Mouse (Mus musculus): Measurements from ENCODE around the gene Prdm16.

The Prdm16 gene

DNA sequence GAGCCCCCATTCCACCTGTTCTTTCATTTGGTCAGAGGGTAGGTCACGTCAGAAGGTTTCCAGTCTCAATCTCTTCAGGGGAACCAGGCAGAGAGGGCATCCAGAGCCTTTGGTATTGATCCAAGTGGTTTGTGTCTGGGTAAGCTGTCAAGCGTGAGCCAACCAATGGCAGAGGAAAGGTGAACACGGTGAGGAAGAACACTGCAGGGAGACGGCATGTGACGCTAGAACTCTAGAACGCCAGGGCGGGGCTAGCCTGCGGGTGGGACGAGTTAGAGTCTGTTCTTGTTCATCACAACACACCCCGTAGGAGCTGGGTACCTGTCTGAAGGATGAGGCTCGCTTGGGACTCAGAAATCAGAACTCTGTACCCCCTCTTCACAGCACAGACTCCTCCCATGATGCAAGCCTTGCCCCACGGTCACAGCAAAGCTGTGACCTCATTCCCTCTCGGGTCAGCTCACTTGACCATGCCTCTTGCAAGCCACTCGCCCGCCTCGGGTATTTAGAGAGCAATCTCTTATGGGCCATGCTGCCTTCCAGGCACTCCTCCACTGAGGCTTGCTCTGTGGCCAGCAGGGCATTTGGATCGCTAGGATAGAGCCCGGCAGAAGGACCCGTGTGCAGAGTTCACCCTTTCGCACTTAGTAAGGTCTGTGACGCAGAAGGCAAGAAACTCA lies 89.4 kb downstream of the Prdm16 start:
- ChIA-PET POLR2A (interaction anchor here in 2 of 4 experiments (0.6 to 1.1 kb wide), 2 partner anchors 38 to 50 kb away, joined by 3 to 4 read pairs; no protein-coding TSS in a partner anchor), CTCF (no interaction called here)

DNA sequence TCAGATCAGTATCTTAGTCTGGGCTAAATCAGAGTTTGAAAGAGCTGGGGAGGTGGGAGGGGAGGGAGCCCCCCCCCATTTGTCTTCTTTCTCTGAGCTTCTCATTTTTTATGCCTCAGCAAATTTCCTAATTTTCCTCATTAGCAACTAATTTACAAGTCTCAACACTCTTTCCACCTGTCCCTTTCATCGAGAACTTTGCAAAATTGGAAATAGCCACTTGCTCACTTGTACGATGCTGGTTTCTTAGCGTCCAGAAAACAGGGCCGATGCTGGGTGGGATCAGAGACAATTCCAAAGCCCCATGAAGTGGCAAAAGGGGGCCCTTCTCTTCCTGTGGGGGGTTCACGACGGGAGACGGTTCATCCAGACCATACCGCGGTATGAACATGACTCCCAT lies 91.4 kb downstream of the Prdm16 start:
- ChIA-PET POLR2A (interaction anchor here in 1 of 4 experiments (0.7 to 1.1 kb wide), 2 partner anchors 29 to 48 kb away, joined by 3 to 4 read pairs; no protein-coding TSS in a partner anchor), CTCF (interaction anchor here in 1 of 4 experiments (0.6 kb wide), 1 partner anchor 234 kb away, joined by 7 read pairs; no protein-coding TSS in a partner anchor)

DNA sequence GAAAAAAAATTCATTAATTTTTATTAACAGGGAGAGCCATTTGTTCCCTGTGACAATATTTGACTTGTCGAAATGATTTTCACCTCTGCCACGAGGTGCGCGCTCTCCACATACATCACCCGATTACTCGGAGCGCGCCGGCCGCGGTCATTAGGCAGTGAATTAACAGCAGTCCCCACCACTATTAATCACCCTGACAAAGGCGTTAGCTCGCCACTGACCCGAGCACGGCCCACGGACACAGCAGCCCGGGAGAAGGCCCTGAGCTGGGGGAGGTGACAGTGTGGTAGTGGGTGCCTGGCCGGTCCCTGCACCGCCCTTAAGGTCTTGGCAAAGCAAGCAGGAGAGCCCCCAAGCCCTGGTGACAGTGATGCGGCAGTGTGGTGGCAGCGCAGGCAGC lies 92.8 kb downstream of the Prdm16 start:
- POLR2A ChIA-PET = interaction anchor here in 1 of 4 experiments (0.6 to 0.7 kb wide), 3 partner anchors 14 to 241 kb away, joined by 4 to 5 read pairs (median 4); no protein-coding TSS in a partner anchor
- CTCF ChIA-PET = interaction anchor here in 1 of 4 experiments (0.6 kb wide), 1 partner anchor 43 kb away, joined by 3 read pairs; no protein-coding TSS in a partner anchor

DNA sequence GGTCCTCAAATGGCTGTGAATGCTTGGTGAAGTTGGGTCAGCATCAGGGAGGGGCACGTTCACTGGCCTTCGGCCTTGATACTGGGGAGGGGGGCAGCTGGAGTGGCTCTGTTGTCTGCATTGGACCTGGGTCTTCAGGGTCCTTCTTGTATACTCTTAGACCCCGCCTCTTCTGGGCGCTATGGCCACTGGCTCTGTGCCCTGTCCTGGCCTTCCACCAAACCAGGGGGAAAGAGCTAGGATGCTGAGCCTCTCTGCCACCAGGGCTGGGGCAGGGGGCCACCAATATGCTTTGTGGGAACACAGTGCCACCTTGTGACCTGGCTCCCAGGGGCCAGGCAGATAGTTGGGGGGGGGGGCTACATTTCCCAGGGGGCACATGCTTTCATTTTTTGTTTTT lies 93.5 kb downstream of the Prdm16 start:
- ChIA-PET POLR2A (interaction anchor here in 1 of 4 experiments (0.6 to 0.7 kb wide), 3 partner anchors 13 to 242 kb away, joined by 4 to 5 read pairs (median 4); no protein-coding TSS in a partner anchor), CTCF (interaction anchor here in 1 of 4 experiments (0.6 kb wide), 3 partner anchors 19 to 734 kb away, joined by 3 to 6 read pairs (median 3); no protein-coding TSS in a partner anchor)

DNA sequence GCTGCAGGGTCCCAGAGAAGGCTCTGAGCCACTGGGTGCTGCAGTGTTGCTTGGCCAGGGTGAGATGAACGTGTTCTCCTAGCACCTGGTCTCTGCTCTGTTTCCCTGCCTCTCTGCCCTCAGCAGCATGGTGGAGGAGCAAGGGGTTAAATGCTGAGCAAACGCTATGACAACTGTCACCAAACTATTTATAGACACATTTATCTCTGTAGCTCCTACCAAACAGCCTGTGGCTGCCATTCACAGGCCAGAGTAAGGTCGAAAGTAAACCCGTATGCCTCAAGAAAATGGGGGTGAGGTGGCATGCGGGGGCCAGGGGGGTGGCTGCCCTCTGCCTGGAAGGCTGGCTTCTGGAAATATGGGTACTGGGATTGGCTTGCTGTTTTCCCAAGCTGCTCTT lies 94.1 kb downstream of the Prdm16 start:
- POLR2A ChIA-PET = interaction anchor here in 1 of 4 experiments (1.0 to 1.1 kb wide), 2 partner anchors 17 to 18 kb away, joined by 3 read pairs; no protein-coding TSS in a partner anchor
- CTCF ChIA-PET = no interaction called here

DNA sequence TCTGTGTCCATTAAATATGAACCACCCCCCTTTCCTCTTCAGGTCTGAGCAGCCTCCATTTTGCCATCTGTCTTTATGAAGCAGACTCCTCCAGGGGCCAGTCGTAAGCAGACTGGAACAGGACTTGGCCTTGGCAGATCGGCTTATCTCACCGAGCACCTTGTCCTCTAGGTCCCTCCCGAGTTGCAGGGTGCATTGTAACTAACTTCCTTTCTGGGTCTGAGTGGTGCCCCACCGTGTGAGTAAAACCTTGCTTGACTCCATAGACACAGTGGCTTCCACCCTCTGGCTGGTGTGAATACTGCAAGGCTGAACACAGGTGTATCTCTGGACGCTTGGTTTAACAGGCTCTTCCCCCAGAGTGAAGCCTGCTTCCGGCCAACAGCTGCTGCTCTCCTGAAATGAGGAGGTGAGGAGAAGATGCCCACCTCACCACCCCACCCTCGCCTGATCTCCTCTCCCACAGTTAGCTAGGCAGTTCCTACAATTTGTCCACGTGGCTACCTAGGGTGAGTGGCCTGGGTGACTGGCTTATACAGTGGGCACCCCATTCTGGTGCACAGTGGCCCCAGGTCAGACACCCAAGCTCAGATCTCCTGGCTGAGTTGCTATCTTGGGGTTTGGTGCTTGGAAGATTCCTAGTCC lies 94.9 kb downstream of the Prdm16 start:
- ChIA-PET CTCF (interaction anchor here in 1 of 4 experiments (0.6 kb wide), 1 partner anchor 60 kb away, joined by 3 read pairs; no protein-coding TSS in a partner anchor), POLR2A (interaction anchor here in 1 of 4 experiments (1.0 to 1.1 kb wide), 2 partner anchors 16 to 19 kb away, joined by 3 read pairs; no protein-coding TSS in a partner anchor)

DNA sequence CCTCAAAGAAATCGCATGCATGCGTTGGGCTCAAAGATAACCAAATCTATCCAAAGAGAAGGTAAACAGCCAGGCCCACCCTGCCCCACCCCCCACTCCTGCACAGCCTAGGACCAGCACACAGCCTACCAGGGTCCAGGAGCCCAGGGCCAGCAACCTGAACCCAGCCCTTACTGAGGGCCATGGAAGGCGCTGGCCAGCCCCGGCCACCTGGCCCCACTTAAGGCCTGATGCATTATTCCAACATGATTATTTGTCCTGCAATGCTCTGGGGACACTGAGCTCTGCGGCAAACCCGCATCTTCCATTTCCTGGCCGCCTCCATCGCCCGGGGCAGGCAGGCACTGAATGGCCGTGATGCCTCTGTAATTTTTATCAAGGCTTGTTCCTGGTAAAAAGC lies 96.0 kb downstream of the Prdm16 start:
- POLR2A ChIA-PET = interaction anchor here in 1 of 4 experiments (0.6 kb wide), 1 partner anchor 72 kb away, joined by 3 read pairs; no protein-coding TSS in a partner anchor
- CTCF ChIA-PET = interaction anchor here in 1 of 4 experiments (0.6 kb wide), 1 partner anchor 257 kb away, joined by 3 read pairs; no protein-coding TSS in a partner anchor

DNA sequence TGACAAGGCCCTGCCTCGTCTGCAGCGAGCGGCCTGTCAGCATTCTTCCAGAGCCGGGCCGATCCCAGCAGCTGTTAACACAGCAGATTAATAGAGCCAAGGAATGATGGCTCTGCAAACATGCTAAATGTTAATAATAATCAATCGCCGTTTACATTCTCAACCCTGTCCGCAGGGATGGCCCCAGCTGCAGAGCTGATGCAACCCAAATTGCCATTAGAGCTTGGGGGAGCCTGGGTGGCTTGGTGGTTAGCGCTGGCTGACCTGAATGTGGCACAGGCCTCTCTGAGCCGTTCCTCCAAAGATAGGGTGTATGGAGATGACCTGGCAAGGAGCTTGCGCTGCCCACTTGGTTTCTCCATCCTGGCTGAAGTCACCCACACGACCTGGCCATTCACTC lies 97.0 kb downstream of the Prdm16 start:
- ChIA-PET CTCF (interaction anchor here in 1 of 4 experiments (0.6 kb wide), 1 partner anchor 258 kb away, joined by 8 read pairs; no protein-coding TSS in a partner anchor), POLR2A (interaction anchor here in 1 of 4 experiments (1.4 kb wide), 1 partner anchor 30 kb away, joined by 3 read pairs; no protein-coding TSS in a partner anchor)

DNA sequence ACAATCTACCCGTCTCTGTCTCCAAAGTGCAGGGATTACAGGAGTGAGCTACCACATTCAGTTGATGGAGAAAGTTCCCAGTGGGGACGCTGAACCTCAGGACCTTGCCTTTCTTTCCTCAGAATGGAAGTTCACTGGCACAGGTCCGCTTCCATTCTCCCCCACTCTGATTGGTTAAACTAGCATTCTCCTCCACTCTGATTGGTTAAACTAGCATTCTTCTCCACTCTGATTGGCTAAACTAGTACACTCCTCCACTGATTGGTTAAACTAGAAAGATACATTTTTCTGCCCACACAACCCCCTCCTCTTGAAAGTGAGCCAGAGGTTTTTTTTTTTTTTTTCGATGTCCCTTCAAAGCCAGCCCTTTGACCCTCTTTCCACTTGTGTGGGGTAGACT lies 97.9 kb downstream of the Prdm16 start:
- ChIA-PET POLR2A (no interaction called here), CTCF (no interaction called here)

DNA sequence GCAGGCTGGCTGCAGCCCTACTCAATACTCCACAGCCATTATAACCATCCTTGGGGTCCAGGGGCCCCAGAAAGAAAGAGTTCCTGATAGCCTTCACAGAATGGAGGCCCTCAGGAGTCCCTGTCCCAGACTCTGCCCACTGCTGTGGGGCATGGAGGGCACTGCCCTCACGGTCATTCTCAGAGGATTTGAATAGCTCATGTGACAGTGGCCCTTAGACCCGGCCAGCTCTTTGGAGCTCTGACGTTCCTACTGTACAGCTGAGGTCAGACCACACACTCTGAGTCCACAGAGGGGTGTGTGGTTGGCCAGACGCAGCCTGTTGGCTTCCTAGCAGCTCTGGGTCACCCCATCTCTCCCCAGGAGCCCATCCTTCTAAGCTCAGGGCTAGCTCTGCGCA lies 100.6 kb downstream of the Prdm16 start:
- ChIA-PET CTCF (no interaction called here), POLR2A (interaction anchor here in 1 of 4 experiments (0.7 kb wide), 1 partner anchor 70 kb away, joined by 3 read pairs; no protein-coding TSS in a partner anchor)

DNA sequence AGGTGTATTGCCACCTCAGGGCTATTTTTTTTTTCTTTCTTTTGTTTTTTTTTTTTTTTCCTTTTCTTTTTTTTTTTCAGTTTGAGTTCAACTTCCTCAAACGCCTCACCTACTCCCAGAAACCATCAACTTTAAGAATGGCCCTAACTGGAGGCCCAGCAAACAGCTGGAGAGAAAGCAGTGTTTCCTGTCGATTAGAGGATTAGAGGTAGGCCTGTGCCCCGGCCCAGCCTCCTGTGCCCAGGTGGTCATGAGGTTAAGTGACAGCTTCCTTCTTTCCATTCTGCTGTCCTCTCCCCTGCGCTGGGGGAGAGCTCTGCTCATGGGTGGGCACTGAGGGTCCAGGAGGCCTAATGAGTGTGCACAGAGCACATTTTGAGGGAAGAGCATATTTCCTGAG lies 105.3 kb downstream of the Prdm16 start:
- CTCF ChIA-PET = interaction anchor here in 2 of 4 experiments (0.7 to 1.3 kb wide), 4 partner anchors 10 to 368 kb away, joined by 3 to 4 read pairs (median 3); no protein-coding TSS in a partner anchor
- POLR2A ChIA-PET = interaction anchor here in 3 of 4 experiments (0.6 to 0.7 kb wide), 3 partner anchors 86 to 269 kb away, joined by 3 to 6 read pairs (median 4); no protein-coding TSS in a partner anchor

DNA sequence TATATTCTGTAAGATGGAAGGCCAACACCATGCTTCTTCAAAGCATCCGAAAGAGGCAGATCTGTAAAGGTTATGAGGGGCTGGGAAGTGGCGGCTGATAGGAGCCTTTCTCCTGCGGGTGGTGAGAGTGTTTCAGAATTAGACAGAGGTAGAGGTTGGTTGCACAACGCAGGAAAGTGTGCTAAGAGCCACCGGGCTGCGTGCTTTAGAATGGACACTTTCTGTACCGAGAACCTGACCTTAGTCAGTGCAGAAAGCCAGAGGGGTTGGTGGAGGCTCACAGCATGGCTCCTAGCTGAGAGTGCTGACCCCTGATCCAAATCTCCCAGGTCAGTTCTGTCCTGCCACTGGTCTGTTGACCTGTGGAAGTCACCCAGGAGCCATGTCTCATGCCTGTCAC lies 106.3 kb downstream of the Prdm16 start:
- POLR2A ChIA-PET = no interaction called here
- CTCF ChIA-PET = interaction anchor here in 1 of 4 experiments (1.0 kb wide), 1 partner anchor 9 kb away, joined by 3 read pairs; no protein-coding TSS in a partner anchor

DNA sequence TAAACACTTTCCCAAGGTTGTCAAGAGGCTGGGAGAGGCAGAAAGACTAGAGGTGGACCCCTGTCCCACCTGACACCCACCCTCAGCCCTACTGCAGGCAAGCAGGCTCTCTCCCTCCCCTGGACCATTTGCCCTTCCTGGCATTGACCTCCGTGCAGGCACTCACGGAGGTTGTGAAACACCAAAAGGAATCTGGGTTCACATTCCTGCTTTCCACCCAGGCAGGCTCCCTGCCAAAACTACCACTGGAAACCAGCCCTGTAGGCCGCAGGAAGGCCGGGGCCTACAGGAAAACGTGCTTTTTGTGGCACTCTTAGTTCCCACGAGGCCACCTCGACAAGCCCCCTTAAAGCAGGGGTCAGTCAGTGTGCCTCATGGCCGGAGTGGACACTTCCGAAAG lies 109.2 kb downstream of the Prdm16 start:
- POLR2A ChIA-PET = interaction anchor here in 1 of 4 experiments (0.8 kb wide), 1 partner anchor 44 kb away, joined by 3 read pairs; no protein-coding TSS in a partner anchor
- CTCF ChIA-PET = no interaction called here

DNA sequence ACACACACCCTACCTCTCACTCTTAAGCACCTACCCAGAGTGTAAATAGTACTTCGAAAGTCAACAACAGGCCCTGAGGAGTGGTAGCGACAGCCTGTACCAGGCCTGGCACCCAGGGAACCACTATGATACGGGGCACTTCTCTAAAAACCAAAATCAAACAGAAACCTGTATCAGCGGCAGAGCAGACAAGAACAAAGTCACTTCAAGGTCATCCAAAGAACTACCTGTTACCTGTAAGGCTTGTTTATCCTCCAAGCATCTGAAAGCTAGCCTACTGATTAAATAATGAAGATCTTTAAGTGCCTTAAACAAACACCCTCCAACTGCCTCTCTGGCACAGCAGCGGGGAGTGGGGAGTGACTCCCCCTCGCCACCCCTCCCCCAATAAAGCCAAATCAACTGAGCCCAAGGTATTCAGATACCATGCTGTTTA lies 110.3 kb downstream of the Prdm16 start:
- ChIA-PET CTCF (no interaction called here), POLR2A (interaction anchor here in 1 of 4 experiments (1.4 kb wide), 1 partner anchor 16 kb away, joined by 3 read pairs; no protein-coding TSS in a partner anchor)

DNA sequence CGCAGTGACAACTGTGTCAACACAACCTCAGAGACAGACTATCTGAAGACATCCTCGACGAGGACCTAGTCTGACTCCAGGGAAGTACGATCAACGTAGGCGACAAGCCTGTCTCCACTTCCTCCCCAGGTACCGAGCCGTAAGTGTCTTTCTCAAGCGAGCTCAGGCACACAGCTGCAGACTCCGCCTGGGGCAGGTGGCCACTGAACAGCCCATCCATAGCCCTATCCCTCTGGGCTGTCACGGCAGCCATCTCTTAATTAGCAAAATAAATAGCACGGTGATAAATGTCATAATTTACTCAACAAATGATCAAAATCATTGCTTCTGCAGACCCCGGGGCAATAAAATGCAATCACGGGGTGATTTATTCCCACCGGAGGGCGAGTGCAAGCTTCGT lies 112.8 kb downstream of the Prdm16 start:
- POLR2A ChIA-PET = no interaction called here
- CTCF ChIA-PET = interaction anchor here in 1 of 4 experiments (0.6 to 0.8 kb wide), 3 partner anchors 19 to 151 kb away, joined by 3 read pairs; no protein-coding TSS in a partner anchor

DNA sequence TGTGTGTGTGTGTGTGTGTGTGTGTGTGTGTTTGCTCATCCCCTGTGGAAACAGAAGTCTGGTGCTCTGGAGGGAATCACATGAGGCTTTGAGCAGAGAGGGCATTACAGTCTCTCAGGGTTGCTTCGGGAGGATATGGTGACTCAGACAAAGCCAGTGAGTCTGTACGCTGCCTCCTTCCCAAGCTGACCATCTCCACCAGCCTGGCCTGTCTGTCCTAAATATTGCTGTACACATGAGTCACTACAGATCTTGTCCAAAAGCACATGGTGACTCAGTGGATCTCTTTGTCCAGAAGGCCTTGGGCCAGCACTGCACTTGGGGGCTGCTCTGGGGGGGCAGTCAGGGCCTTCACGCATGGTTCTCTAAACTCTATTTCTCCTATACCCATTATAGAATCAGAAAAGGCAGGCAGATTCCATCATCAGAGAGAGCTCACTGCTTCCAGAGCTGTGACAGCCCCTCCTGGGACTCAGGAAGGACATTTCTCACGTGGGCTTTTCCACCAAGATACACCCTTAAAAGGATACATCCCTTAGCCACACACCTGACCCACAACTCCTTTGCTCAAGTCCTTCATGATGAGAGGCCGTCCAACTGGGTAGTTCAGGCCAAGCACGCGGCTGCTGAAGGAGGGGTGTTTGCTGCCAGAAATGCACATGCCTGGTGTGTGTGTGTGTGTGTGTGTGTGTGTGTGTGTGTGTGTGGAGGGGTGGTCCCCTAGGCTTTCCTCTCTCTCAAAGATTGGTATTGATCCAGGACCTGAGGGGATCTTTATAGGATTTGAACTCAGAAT lies 114.6 kb downstream of the Prdm16 start:
- ChIA-PET POLR2A (interaction anchor here in 1 of 4 experiments (1.1 kb wide), 1 partner anchor 46 kb away, joined by 3 read pairs; no protein-coding TSS in a partner anchor), CTCF (interaction anchor here in 2 of 4 experiments (0.5 to 0.7 kb wide), 3 partner anchors 9 to 386 kb away, joined by 3 to 7 read pairs (median 6); no protein-coding TSS in a partner anchor)

DNA sequence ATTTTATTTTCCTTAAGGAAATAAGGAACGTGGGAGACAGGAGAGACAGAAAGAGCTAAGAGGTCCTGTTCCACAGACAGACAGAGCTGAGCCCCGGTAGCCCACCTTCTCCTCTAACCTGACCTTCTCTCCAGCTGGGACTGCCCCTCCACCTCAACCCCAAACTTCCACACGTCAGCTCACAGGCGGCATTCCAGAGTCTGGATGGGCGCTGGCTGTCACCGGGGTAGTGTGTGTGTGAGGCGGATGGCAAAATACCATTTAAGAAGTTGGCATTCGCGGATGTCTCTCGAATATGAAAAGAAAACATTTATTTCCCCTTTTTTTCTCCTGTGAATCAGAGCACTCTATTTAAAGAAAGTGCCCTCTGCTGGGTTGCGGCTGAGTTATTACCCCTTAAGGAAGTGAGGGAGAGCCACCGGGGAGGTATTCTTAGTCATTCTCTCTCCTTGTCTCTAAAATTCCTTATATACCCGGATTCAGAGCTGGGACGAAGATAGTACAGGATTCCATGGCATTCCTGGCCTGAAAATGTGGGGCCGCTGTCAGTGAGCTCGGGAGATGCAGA lies 117.1 kb downstream of the Prdm16 start:
- CTCF ChIA-PET = no interaction called here
- POLR2A ChIA-PET = no interaction called here

DNA sequence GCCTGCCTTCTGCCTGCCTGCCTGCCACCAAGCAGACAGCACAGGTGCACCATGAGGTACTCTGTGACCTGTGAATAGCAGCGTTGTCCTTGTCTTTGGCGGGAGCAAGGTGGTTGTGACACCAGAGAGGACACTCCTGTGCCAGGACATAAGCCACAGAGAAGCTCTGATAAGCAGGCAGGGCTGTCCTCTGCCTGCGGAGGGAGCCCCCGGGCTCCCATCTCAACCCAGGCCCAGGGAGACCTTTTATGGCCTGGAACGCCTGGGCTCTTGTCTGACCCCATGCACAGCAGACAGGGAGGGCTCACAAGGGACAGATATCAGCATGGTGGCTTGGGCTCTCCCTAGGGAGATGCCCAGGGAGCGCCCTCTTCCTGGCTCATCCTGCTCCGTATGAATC lies 118.7 kb downstream of the Prdm16 start:
- CTCF ChIA-PET = no interaction called here
- POLR2A ChIA-PET = interaction anchor here in 2 of 4 experiments (0.8 to 1.7 kb wide), 3 partner anchors 8 to 82 kb away, joined by 3 to 4 read pairs (median 3); no protein-coding TSS in a partner anchor

Data from embryonic stem cell, embryonic (primary cell).